Mouse (Mus musculus) olfactory bulb, adult 2 months (tissue): ENCODE measurements around the gene Cbx4.

Source experiments
- CTCF ChIP-seq: fragments of 200-500 bp; IDR thresholded peaks from 2 replicates; pipeline ENCODE4 v1.5.1; 2012; ENCODE audit warnings: low read depth, mild to moderate bottlenecking, low read length, moderate library complexity; ENCODE audit not compliant: insufficient read depth
- POLR2A ChIP-seq: fragments of 200-500 bp; IDR thresholded peaks from 2 replicates; pipeline ENCODE4 v1.6.1; 2012; ENCODE audit warnings: mild to moderate bottlenecking, low read depth, low read length, moderate library complexity; ENCODE audit not compliant: insufficient read depth

- TF ChIP-seq POLR2A (no peak), CTCF (no peak)
These were observed 47.6 kb upstream of the Cbx4 start for GRCm38 (mm10) chr11:119133437-119134221.
